Mouse (Mus musculus): Measurements from ENCODE around the gene Olfr1115.
"Not testable (repeated sequence)": the region's sequence is repeated elsewhere in the genome, so short reads cannot be mapped to it uniquely, and the experiment has no call there.

Olfr1115 gene

GRCm38 (mm10) chr2:87247713-87248112 is at the start of gene Olfr1115:
Olfr1115 (plus strand) TSS chr2:87248013.
- no peak for DNase-seq (ENCODE audit: low spot score)

GRCm38 (mm10) chr2:87208670-87209069 is 39.1 kb upstream of the Olfr1115 start, which contains the start of gene Olfr1113:
Olfr1113 (plus strand) TSS chr2:87208970.
- DNase-seq (ENCODE audit: low spot score), result no peak

- DNase-seq (ENCODE audit: low spot score), result no peak
Observed at GRCm38 (mm10) chr2:87267234-87267633, 19.4 kb downstream of the Olfr1115 start, which contains the start of gene Olfr1116. Olfr1116 (plus strand) TSS chr2:87267534.

- not testable (repeated sequence) for DNase-seq (ENCODE audit: low spot score)
Observed at GRCm38 (mm10) chr2:87293977-87294376, 46.2 kb downstream of the Olfr1115 start.
